Mouse (Mus musculus): ENCODE measurements around the gene Gm7075.
"Not testable (repeated sequence)": the region's sequence is repeated elsewhere in the genome, so short reads cannot be mapped to it uniquely, and the experiment has no call there.

Gm7075 gene

GRCm38 (mm10) chr10:63421739-63422735 is at the start of gene Gm7075:
TSS of gene Gm7075 (minus strand) at chr10:63421789.
- DNase-seq (ENCODE audit: low spot score in 2 of 2), result peak in 1 of 2 experiments; percentile 22

DNA sequence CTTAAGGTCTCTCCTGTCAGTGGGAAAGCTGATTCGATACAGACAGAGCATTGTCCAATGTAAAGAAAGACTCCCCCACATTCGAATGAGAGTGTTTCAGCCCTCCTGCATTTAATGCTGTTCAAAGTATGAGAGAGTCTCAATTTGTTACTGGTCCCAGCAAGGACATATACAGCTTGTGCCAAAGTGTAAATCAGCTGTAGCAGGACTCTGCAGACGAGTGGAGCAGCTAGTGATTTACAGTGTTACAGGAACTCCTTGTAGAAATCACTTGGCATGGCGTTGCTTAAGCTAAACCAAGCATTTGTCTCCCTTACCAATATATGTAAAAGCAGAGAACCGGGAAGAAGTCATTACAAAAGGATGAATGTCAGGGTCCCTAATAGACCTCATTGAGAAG is 39.3 kb upstream of the Gm7075 start:
- DNase-seq (ENCODE audit: low spot score in 2 of 2), result no peak

GRCm38 (mm10) chr10:63457292-63458128 is 35.9 kb upstream of the Gm7075 start:
- no peak for DNase-seq (ENCODE audit: low spot score in 2 of 2)

GRCm38 (mm10) chr10:63455110-63455878 is 33.7 kb upstream of the Gm7075 start:
- no peak for DNase-seq (ENCODE audit: low spot score in 2 of 2)

DNA sequence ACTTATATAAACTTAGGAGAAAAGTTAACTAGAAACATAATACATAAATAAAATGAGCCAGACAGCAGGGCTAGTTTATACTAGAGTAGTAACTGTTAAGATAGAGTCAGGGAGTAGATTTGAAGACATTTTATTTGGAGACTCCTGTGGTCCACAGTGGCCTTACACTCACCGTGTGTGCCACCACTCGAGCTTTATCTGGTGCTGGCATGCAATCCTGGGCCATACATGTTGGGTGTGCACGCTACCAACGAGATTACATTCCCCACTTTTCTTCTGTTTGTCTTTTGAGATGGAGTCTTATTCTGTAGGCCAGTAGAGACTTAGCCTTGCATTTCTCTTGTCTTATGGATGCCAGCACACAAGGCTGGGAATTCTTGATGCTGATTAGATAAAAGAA is 32.3 kb upstream of the Gm7075 start:
- DNase-seq (ENCODE audit: low spot score in 2 of 2), result no peak

DNA sequence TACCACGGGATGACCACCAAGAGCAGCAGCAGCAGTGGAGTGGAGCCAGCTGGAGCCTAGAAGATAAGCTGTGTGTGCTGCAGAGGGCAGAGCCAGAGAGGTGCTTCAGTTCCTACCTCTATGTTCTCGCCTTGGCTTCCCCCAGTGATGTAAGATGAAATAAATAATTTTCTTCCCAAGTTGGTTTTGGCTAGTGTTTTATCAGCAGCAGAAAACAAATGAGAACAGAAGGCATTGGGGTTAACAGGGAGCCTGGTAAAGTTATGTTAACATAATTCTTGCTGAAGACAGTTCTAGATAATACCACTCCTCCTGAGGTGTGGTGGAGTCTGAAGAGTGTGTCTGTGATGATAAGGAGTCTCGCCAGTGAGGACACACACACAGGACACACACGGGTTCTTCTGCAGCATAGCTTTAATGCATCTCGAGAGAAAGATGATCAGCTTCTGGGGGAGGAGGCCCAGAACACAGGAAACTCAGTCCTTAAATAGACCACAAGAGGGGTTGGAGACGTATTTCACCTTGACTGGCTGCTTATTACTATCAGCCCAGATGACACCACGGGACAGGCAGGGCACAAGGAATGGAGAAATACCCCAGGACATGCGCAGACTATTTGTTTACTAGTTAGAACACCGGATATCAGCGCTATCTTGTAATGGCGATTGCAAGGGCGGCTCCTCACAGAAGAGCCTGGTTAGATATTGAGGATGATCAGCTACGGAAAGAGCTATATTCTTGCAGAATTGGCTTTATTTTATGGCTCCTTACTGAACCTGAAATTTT is 23.2 kb upstream of the Gm7075 start:
- not testable (repeated sequence) for DNase-seq (ENCODE audit: low spot score in 2 of 2)

DNA sequence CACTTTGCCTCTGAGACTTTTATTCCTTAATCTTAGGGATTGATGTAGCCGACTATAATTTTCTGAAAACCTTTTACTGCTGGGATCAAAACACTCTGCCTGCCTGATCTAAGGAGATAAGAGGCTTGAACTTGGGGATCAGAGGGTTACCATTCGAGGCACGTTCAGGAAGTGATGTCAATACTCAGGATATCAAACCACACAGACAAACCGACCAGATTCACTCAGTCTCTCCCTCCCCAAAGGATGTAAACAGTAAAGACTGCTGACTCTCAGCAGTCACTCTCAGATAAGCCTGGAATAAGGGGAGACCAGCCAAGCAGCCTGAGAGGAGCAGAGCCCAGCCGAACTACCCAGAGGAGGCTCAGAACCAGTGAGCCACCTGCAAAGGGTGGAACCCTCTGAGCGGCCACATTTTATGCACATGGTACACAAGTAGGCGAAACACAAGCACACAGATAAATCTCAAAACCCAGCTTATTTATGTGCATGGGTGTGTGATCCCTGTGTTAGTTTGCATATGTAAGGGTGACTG is 18.2 kb upstream of the Gm7075 start:
- no peak for DNase-seq (ENCODE audit: low spot score in 2 of 2)

DNA sequence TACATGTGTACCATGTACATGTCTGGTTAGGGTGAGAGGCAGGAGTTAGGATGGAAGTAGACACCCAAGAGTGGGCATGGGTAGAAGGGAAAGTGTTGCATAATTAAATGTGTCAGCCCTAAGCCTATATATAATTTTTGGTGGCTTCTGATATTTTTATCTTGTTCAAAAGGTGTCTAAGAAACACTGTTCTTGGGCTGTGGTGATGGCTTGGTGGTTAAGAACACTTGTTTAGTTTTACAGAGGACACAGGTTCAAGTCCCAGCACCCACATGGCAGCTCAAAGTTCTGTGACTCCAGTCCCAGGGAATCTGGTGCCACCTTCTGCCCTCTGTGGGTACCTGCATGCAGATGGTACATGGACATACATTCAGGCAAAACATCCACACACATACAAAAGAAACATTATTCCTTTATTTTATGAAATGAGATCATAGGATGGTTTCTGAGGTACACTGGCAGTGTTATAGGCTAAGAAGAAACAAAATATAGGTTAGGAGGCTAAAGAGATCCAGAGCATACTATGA is 17.2 kb upstream of the Gm7075 start:
- DNase-seq (ENCODE audit: low spot score in 2 of 2), result no peak

DNA sequence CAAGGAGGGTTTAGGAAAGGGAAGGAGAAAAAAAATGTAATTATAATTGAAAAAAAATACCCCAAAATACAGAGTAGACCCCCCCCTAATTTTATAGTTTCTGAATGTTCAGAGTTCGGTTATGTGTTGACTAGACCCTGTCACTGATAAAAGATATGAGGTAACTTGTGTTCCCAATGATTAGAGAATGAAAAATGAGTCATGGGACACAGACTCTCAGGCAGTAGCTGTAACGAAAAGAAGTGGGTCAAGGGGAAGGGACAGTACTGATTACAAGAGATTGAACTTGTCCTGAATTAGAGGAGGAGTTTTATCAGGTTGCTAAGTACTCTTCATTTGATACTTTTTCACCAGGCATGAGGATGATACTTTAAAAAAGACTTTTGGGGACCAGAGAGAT is 11.3 kb upstream of the Gm7075 start:
- DNase-seq (ENCODE audit: low spot score in 2 of 2), result no peak

- no peak for DNase-seq (ENCODE audit: low spot score in 2 of 2)
These were observed 10.5 kb upstream of the Gm7075 start for GRCm38 (mm10) chr10:63432099-63432498.

DNA sequence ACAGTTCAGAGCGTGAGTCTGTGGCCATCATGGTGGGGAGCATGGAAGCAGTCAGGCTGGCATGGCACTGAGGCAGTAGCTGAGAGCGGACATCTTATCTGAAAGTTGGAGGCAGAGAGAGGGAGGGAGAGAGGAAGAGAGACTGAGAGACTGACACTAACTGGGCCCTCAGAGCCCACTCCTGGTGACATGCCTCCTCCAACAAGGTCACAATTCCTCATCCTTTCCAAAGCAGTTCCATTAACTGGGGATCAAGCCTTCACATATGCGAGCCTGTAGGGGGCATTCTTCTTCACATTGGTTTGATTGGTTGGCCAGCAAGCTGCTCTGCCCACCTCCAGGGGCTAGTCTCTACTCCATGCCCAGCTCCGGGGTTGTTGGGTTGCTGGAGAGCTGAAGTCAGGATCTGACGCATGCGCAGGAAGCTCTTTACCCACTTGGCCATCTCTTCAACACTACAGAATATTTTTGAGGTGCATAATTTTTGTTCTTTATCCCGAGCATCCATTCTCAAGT is 9.7 kb upstream of the Gm7075 start:
- no peak for DNase-seq (ENCODE audit: low spot score in 2 of 2)

DNA sequence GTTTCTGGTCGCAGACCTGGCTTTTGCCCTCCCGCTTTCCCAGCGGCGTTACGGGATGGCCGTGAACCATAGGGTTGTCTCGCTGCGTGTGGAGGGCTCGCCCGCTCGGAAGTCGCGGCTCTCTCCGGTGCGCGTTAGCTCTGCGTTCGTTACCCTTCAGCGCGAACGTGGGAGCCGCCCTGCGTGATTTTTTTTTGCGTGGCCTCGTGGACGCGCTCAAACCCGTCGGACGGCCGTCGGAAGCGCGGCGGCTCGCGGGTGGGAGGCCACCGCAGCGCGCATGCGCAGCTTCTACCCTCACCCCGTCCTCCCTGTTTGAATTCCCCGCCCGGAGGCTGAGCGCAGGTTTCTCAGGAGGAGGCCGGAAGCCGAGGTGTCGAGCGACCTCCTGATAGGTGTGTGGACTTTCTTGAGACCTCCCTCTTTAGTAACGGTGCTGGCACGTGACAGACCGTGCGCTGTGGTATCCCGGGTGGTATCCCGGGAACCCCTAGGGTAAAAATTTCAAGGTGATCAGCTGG is 8.3 kb upstream of the Gm7075 start, which contains the start of gene Ctnna3:
Gene Ctnna3, plus strand, starts transcription at position 314 of the 521 bp plus-strand sequence.
- peak; percentile 86 to 91 for DNase-seq (ENCODE audit: low spot score in 2 of 2)

- peak; percentile 94 to 100 for DNase-seq (ENCODE audit: low spot score in 2 of 2)
These were observed 7.8 kb upstream of the Gm7075 start for GRCm38 (mm10) chr10:63429380-63429779.

GRCm38 (mm10) chr10:63429023-63429340 is 7.4 kb upstream of the Gm7075 start:
- peak in 1 of 2 experiments; percentile 41 for DNase-seq (ENCODE audit: low spot score in 2 of 2)

- DNase-seq (ENCODE audit: low spot score in 2 of 2), result no peak
These were observed 6.8 kb upstream of the Gm7075 start for GRCm38 (mm10) chr10:63428243-63429022.

DNA sequence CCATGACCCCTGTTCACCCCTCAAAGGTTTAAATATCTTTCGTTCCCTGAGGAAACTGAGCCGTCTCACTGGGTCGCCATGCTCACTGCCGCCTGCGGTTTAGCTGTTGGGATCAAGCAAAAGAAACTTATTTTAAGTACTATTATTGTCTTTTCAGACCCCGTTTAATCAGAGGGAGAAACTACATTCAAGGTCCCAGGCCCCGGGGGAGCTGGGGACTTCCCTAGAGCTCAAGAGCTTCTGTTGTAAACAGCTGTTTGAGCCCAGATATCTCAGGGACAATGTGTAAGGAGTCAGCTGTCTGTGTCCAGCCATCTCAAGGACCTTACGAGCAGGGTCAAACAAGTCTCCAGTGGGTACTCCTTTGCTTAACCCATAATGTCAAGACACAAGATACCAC is 5.6 kb upstream of the Gm7075 start:
- DNase-seq (ENCODE audit: low spot score in 2 of 2), result no peak

DNA sequence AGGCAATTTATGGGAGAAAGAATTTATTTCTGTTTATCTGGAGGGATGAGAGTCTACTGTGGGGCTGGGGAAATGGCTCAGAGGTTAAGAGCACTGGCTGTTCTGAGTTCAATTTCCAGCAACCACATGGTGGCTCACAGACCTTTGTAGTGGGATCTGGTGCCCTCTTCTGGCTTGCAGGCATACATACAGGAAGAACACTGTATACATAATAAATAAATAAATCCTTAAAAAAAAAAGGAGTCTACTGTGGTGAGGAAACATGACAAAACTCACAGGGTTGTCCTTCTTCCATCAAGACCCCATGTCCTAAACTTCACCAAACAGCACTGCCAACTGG is 2.9 kb upstream of the Gm7075 start:
- no peak for DNase-seq (ENCODE audit: low spot score in 2 of 2)

GRCm38 (mm10) chr10:63423591-63424474 is 2.2 kb upstream of the Gm7075 start:
- DNase-seq (ENCODE audit: low spot score in 2 of 2), result no peak

GRCm38 (mm10) chr10:63422736-63422992 is 1.1 kb upstream of the Gm7075 start:
- DNase-seq (ENCODE audit: low spot score in 2 of 2), result no peak
